Mouse (Mus musculus) megakaryocyte, embryonic 14.5 days (primary cell): ENCODE results near the gene Apc2. TPM values are rescaled to one million over a fixed set of nuclear protein-coding genes. Genes with fewer than 3 reads are reported as not detected.
A peak's percentile ranks its signal among the peaks of the same experiment; 100 is the strongest.

Experiments
- H3K27me3 ChIP-seq: replicated peaks from 2 replicates; pipeline ENCODE3; 2012; ENCODE audit warnings: inconsistent platforms
- H3K36me3 ChIP-seq: replicated peaks from 2 replicates; pipeline ENCODE3; 2012; ENCODE audit warnings: low read length, inconsistent platforms, mixed read lengths
- H3K4me1 ChIP-seq: 2 replicates; pipeline ENCODE4 v1.6.1; 2012; ENCODE audit warnings: inconsistent platforms
- H3K4me3 ChIP-seq: replicated peaks from 2 replicates; pipeline ENCODE3; 2012; ENCODE audit warnings: moderate library complexity, mild to moderate bottlenecking, inconsistent platforms
- H3K9me3 ChIP-seq: 2 replicates; pipeline ENCODE4 v1.6.1; 2012; ENCODE audit warnings: inconsistent platforms
- FLI1 ChIP-seq: IDR thresholded peaks from 2 replicates; pipeline ENCODE4 v1.6.1; 2012; ENCODE audit warnings: low read length, inconsistent platforms, mixed read lengths
- GATA1 ChIP-seq: IDR thresholded peaks from 3 replicates; pipeline ENCODE4 v1.6.1; 2012; ENCODE audit warnings: mixed read lengths, low read length, inconsistent platforms, borderline replicate concordance
- polyA plus RNA-seq: library from polyadenylated mRNA; stranded (reverse); fragments of >175 nt; gene quantifications from 2 replicates; pipeline ENCODE4 v1.2.3, GENCODE M21; 2012; ENCODE audit warnings: low replicate concordance; ENCODE audit not compliant: insufficient read depth

Gene Apc2
- polyA plus RNA-seq, 1 experiment: 0.92 TPM

GRCm38 (mm10) chr10:80316359-80316781 is 20.6 kb downstream of the Apc2 start:
- peaks cover 85% of the 10 kb centered on the region for H3K4me1 ChIP-seq
- peaks cover 18% of the 10 kb centered on the region; the same call in 1 of the 2 replicates for H3K9me3 ChIP-seq
- H3K4me3 ChIP-seq: no peak overlapping the region
- H3K36me3 ChIP-seq: peaks cover 63% of the 10 kb centered on the region
- no peak for TF ChIP-seq FLI1
- no peak for TF ChIP-seq GATA1
- peaks cover 47% of the 10 kb centered on the region for H3K27me3 ChIP-seq

- Histone ChIP-seq H3K36me3 (peaks cover 57% of the 10 kb centered on the region), H3K4me3 (peak overlapping the region; percentile 82), H3K4me1 (peaks cover 91% of the 10 kb centered on the region), H3K27me3 (peaks cover 41% of the 10 kb centered on the region), H3K9me3 (peaks cover 16% of the 10 kb centered on the region; the same call in 1 of the 2 replicates)
- TF ChIP-seq FLI1 (no peak), GATA1 (no peak)
Observed at GRCm38 (mm10) chr10:80317011-80317410, 21.2 kb downstream of the Apc2 start.

- TF ChIP-seq GATA1: no peak
- peak; percentile 95; the same call in 1 of the 2 replicates for TF ChIP-seq FLI1
- H3K4me1 ChIP-seq: peaks cover 92% of the 10 kb centered on the region
- H3K9me3 ChIP-seq: no peaks in the 10 kb centered on the region
- peaks cover 8% of the 10 kb centered on the region for H3K27me3 ChIP-seq
- peak within 1 kb of the TSS; percentile 100 for H3K4me3 ChIP-seq
- peaks cover 41% of the 10 kb centered on the region for H3K36me3 ChIP-seq
Observed at GRCm38 (mm10) chr10:80320340-80320760, 24.6 kb downstream of the Apc2 start, which contains the start of gene 2310011J03Rik. Gene 2310011J03Rik, minus strand, starts transcription at chr10:80320537.

- Histone ChIP-seq H3K27me3 (peaks cover 1% of the 10 kb centered on the region), H3K36me3 (peaks cover 34% of the 10 kb centered on the region), H3K4me1 (peaks cover 87% of the 10 kb centered on the region), H3K4me3 (peak overlapping the region; percentile 100), H3K9me3 (no peaks in the 10 kb centered on the region)
- TF ChIP-seq GATA1 (no peak), FLI1 (no peak)
Observed at GRCm38 (mm10) chr10:80321014-80321669, 25.4 kb downstream of the Apc2 start.

- TF ChIP-seq FLI1: no peak
- TF ChIP-seq GATA1: no peak
- Histone ChIP-seq H3K27me3 (no peaks in the 10 kb centered on the region), H3K4me1 (peaks cover 79% of the 10 kb centered on the region), H3K4me3 (peak overlapping the region; percentile 100), H3K36me3 (peaks cover 27% of the 10 kb centered on the region), H3K9me3 (no peaks in the 10 kb centered on the region)
Observed at GRCm38 (mm10) chr10:80321670-80322581, 26.1 kb downstream of the Apc2 start.

GRCm38 (mm10) chr10:80322811-80323211 is 27.0 kb downstream of the Apc2 start:
- H3K4me1 ChIP-seq: peaks cover 75% of the 10 kb centered on the region
- H3K27me3 ChIP-seq: peaks cover 2% of the 10 kb centered on the region
- H3K36me3 ChIP-seq: peaks cover 18% of the 10 kb centered on the region
- peak overlapping the region; percentile 100 for H3K4me3 ChIP-seq
- TF ChIP-seq FLI1 (no peak), GATA1 (no peak)
- H3K9me3 ChIP-seq: no peaks in the 10 kb centered on the region

GRCm38 (mm10) chr10:80323261-80324119 is 27.7 kb downstream of the Apc2 start:
- peaks cover 2% of the 10 kb centered on the region for H3K27me3 ChIP-seq
- TF ChIP-seq FLI1 (no peak), GATA1 (no peak)
- H3K4me1 ChIP-seq: peaks cover 75% of the 10 kb centered on the region
- peak overlapping the region; percentile 100 for H3K4me3 ChIP-seq
- H3K9me3 ChIP-seq: no peaks in the 10 kb centered on the region
- H3K36me3 ChIP-seq: peaks cover 11% of the 10 kb centered on the region

GRCm38 (mm10) chr10:80324120-80325037 is 28.6 kb downstream of the Apc2 start:
- Histone ChIP-seq H3K9me3 (no peaks in the 10 kb centered on the region), H3K36me3 (peaks cover 2% of the 10 kb centered on the region), H3K4me1 (peaks cover 75% of the 10 kb centered on the region), H3K4me3 (peak overlapping the region; percentile 100), H3K27me3 (peaks cover 2% of the 10 kb centered on the region)
- no peak for TF ChIP-seq FLI1
- no peak for TF ChIP-seq GATA1

GRCm38 (mm10) chr10:80325045-80325444 is 29.3 kb downstream of the Apc2 start:
- no peak for TF ChIP-seq FLI1
- TF ChIP-seq GATA1: no peak
- peaks cover 76% of the 10 kb centered on the region for H3K4me1 ChIP-seq
- no peaks in the 10 kb centered on the region for H3K36me3 ChIP-seq
- peaks cover 2% of the 10 kb centered on the region for H3K27me3 ChIP-seq
- no peaks in the 10 kb centered on the region for H3K9me3 ChIP-seq
- H3K4me3 ChIP-seq: peak overlapping the region; percentile 67
